Mouse (Mus musculus) cortical plate, adult 2 months (tissue): ENCODE measurements around the gene Shank2.

Experiments
- CTCF ChIP-seq: fragments of 200-500 bp; IDR thresholded peaks from 2 replicates; pipeline ENCODE4 v1.5.1; 2011; ENCODE audit warnings: mild to moderate bottlenecking, control low read depth, low read length; ENCODE audit not compliant: insufficient read depth; ENCODE audit errors: extremely low read depth
- POLR2A ChIP-seq: fragments of 200-500 bp; IDR thresholded peaks from 2 replicates; pipeline ENCODE4 v1.6.1; 2011; ENCODE audit warnings: mild to moderate bottlenecking, low read length, control low read depth; ENCODE audit not compliant: insufficient read depth; ENCODE audit errors: extremely low read depth

- TF ChIP-seq CTCF (no peak), POLR2A (no peak)
Observed at GRCm38 (mm10) chr7:144307853-144308409, 306.2 kb downstream of the Shank2 start.
